Comparison of ENCODE assay signal across 11 mouse cellular contexts in genomic region chr14:48752579-48752905, GRCm38 (mm10).
DNase-seq lines count a peak whose midpoint lies in the region; ATAC-seq lines count a peak whose summit lies in the region.
"Had no signal": no experiment of that assay in that cellular context is flagged by ENCODE, and none has a peak within 500 bp of the region (broad histone marks: within the 10 kb centered on the region; RNA-seq: fewer than 3 reads in every experiment).

No protein-coding gene starts in this region.

- ATAC-seq in heart, embryonic 16.5 days (replicated peaks; ENCODE audit: extremely low read depth, insufficient read depth, low FRiP score): no peak
- ATAC-seq in embryonic facial prominence, embryonic 14.5 days (ENCODE audit: low read depth): no peak
- ATAC-seq in hindbrain, embryonic 15.5 days (ENCODE audit: low FRiP score, low read depth): no peak
- no peak for ATAC-seq in midbrain, embryonic 14.5 days (ENCODE audit: low FRiP score, low TSS enrichment)
- ATAC-seq: CD4-positive, CD25-positive, alpha-beta regulatory T cell, adult 4 months had no signal

- H3K27ac ChIP-seq in heart, embryonic 16.5 days (ENCODE audit: low read length): no peak overlapping the region
- H3K27ac ChIP-seq in embryonic facial prominence, embryonic 14.5 days (replicated peaks; ENCODE audit: low read depth, low read length): no peak overlapping the region
- H3K27ac ChIP-seq in hindbrain, embryonic 15.5 days (replicated peaks): no peak overlapping the region
- H3K27ac ChIP-seq in midbrain, embryonic 14.5 days (replicated peaks; ENCODE audit: low read depth, low read length): peak overlapping the region; percentile 80

- H3K27me3 ChIP-seq in heart, embryonic 16.5 days (ENCODE audit: control insufficient read depth, insufficient read depth, low read length): peaks cover 6% of the 10 kb centered on the region; the same call in 1 of the 2 replicates
- peaks cover 30% of the 10 kb centered on the region for H3K27me3 ChIP-seq in embryonic facial prominence, embryonic 14.5 days (replicated peaks; ENCODE audit: control insufficient read depth, insufficient read depth, low read length)
- peaks cover 8% of the 10 kb centered on the region; the same call in 1 of the 2 replicates for H3K27me3 ChIP-seq in hindbrain, embryonic 15.5 days
- peaks cover 2% of the 10 kb centered on the region; the same call in 1 of the 2 replicates for H3K27me3 ChIP-seq in midbrain, embryonic 14.5 days (ENCODE audit: control insufficient read depth, insufficient read depth, low read length)

- H3K4me3 ChIP-seq in heart, embryonic 16.5 days (ENCODE audit: low read length): peak overlapping the region; percentile 40; the same call in 1 of the 2 replicates
- peak overlapping the region; percentile 18 for H3K4me3 ChIP-seq in embryonic facial prominence, embryonic 14.5 days (ENCODE audit: low read depth, low read length)
- peak overlapping the region; percentile 14; the same call in 1 of the 2 replicates for H3K4me3 ChIP-seq in hindbrain, embryonic 15.5 days
- H3K4me3 ChIP-seq in midbrain, embryonic 14.5 days (replicated peaks; ENCODE audit: low read depth, low read length): 0 out of 2 replicates have a peak overlapping the region, but pooled peaks have one; percentile 11

- intact Hi-C loops in heart, postnatal 14 days (cut with DNase I): no loop called here

- H3K9me3 ChIP-seq in heart, embryonic 16.5 days (replicated peaks; ENCODE audit: control insufficient read depth, low read length): no peaks in the 10 kb centered on the region
- H3K9me3 ChIP-seq in embryonic facial prominence, embryonic 14.5 days (ENCODE audit: control insufficient read depth, low read length): no peaks in the 10 kb centered on the region
- no peaks in the 10 kb centered on the region for H3K9me3 ChIP-seq in hindbrain, embryonic 15.5 days
- H3K9me3 ChIP-seq in midbrain, embryonic 14.5 days (ENCODE audit: control insufficient read depth, low read length): no peaks in the 10 kb centered on the region

- H3K9ac ChIP-seq in heart, embryonic 16.5 days (ENCODE audit: low read length): no peak overlapping the region
- H3K9ac ChIP-seq in embryonic facial prominence, embryonic 14.5 days (ENCODE audit: low read depth, low read length): no peak overlapping the region
- no peak overlapping the region for H3K9ac ChIP-seq in hindbrain, embryonic 15.5 days
- H3K9ac ChIP-seq in midbrain, embryonic 14.5 days (replicated peaks; ENCODE audit: low read length): no peak overlapping the region; the same call in 1 of the 2 replicates

- H3K4me2 ChIP-seq in heart, embryonic 16.5 days (ENCODE audit: low read depth, low read length): peak overlapping the region; percentile 61
- H3K4me2 ChIP-seq in embryonic facial prominence, embryonic 14.5 days (ENCODE audit: low read depth, low read length): peak overlapping the region; percentile 45
- H3K4me2 ChIP-seq in hindbrain, embryonic 15.5 days: peak overlapping the region; percentile 47
- H3K4me2 ChIP-seq in midbrain, embryonic 14.5 days (ENCODE audit: low read length): peak overlapping the region; percentile 49

- H3K36me3 ChIP-seq in heart, embryonic 16.5 days (ENCODE audit: control insufficient read depth, insufficient read depth): no peaks in the 10 kb centered on the region
- no peaks in the 10 kb centered on the region for H3K36me3 ChIP-seq in embryonic facial prominence, embryonic 14.5 days (ENCODE audit: control insufficient read depth, insufficient read depth, low read length)
- H3K36me3 ChIP-seq in hindbrain, embryonic 15.5 days: no peaks in the 10 kb centered on the region
- no peaks in the 10 kb centered on the region for H3K36me3 ChIP-seq in midbrain, embryonic 14.5 days (ENCODE audit: control insufficient read depth, insufficient read depth, low read length)

- WGBS in heart, embryonic 16.5 days: 47% methylated on average over 8 of the region's 8 CpGs
- 34% methylated on average over 8 of the region's 8 CpGs for WGBS in embryonic facial prominence, embryonic 14.5 days
- WGBS in hindbrain, embryonic 15.5 days: 33% methylated on average over 8 of the region's 8 CpGs
- 11% methylated on average over 8 of the region's 8 CpGs for WGBS in midbrain, embryonic 14.5 days

- DNase-seq in heart, postnatal 14 days: no peak
- DNase-seq in embryonic facial prominence, embryonic 14.5 days (ENCODE audit: low spot score): no peak
- no peak for DNase-seq in midbrain, embryonic 14.5 days
- DNase-seq in T-cell, adult 2 months (ENCODE audit: low spot score): no peak
- no peak for DNase-seq in left cerebral cortex, adult 11 months (ENCODE audit: low spot score)
- DNase-seq in thymus, postnatal 36 days: no peak
- DNase-seq: kidney, postnatal 10 days; thymus, adult 18-20 months had no signal

- peaks cover 3% of the 10 kb centered on the region for H3K4me1 ChIP-seq in heart, embryonic 16.5 days (ENCODE audit: control insufficient read depth, insufficient read depth, low read length)
- H3K4me1 ChIP-seq in embryonic facial prominence, embryonic 14.5 days (ENCODE audit: control insufficient read depth, insufficient read depth, low read length): no peaks in the 10 kb centered on the region
- peaks cover 28% of the 10 kb centered on the region for H3K4me1 ChIP-seq in hindbrain, embryonic 15.5 days (replicated peaks)
- H3K4me1 ChIP-seq in midbrain, embryonic 14.5 days (ENCODE audit: control insufficient read depth, insufficient read depth, low read length): peaks cover 36% of the 10 kb centered on the region
